Mouse (Mus musculus) midbrain, embryonic 10.5 days (tissue): ENCODE results near the gene Eef1a2. TPM values are rescaled to one million over a fixed set of nuclear protein-coding genes. Genes with fewer than 3 reads are reported as not detected.

Experiments used
- DNase-seq: peaks from one replicate; pipeline ENCODE4 v3.0.0-alpha.2; 2017; ENCODE audit warnings: low spot score
- H3K27ac ChIP-seq: fragments of 300-500 bp; sonication (generic); replicated peaks from 2 replicates; pipeline ENCODE4 v1.5.1; 2016; ENCODE audit warnings: mild to moderate bottlenecking
- H3K27me3 ChIP-seq: fragments of 300-500 bp; sonication (generic); 2 replicates; pipeline ENCODE4 v1.6.1; 2016; ENCODE audit warnings: low read depth, mild to moderate bottlenecking; ENCODE audit not compliant: poor library complexity, severe bottlenecking
- H3K36me3 ChIP-seq: fragments of 300-500 bp; sonication (generic); 2 replicates; pipeline ENCODE4 v1.6.1; 2016; ENCODE audit warnings: mild to moderate bottlenecking, moderate library complexity
- H3K4me1 ChIP-seq: fragments of 300-500 bp; sonication (generic); 2 replicates; pipeline ENCODE4 v1.6.1; 2016
- H3K4me3 ChIP-seq: fragments of 300-500 bp; sonication (generic); 2 replicates; pipeline ENCODE4 v1.5.1; 2016; ENCODE audit warnings: mild to moderate bottlenecking, moderate library complexity
- H3K9me3 ChIP-seq: fragments of 300-500 bp; sonication (generic); replicated peaks from 2 replicates; pipeline ENCODE4 v1.6.1; 2016; ENCODE audit warnings: mild to moderate bottlenecking
- WGBS: fragments of 180-500 bp; shearing (Covaris S2); methylation state at CpG from one replicate; pipeline ENCODE4 v1.1.7; 2016; 5-methylcytosine and 5-hydroxymethylcytosine counted together
- polyA plus RNA-seq: library from polyadenylated mRNA; unstranded; fragments of >200 nt; fragmentation: Nextera tagmentation; extraction: Ambion mirVana; gene quantifications from 2 replicates; pipeline ENCODE4 v1.2.1, GENCODE M21; 2016

The Eef1a2 gene
- polyA plus RNA-seq, 1 experiment from 2014 or later: not detected

GRCm38 (mm10) chr2:181155801-181156200, 1.0 kb downstream of the Eef1a2 start:
- H3K27ac ChIP-seq: no peak overlapping the region
- no peaks in the 10 kb centered on the region for H3K36me3 ChIP-seq
- peak overlapping the region; percentile 55; the same call in 1 of the 2 replicates for H3K4me3 ChIP-seq
- peaks cover 30% of the 10 kb centered on the region for H3K4me1 ChIP-seq
- WGBS: 60% methylated on average over 4 of the region's 4 CpGs
- no peak for DNase-seq
- H3K27me3 ChIP-seq: peaks cover 65% of the 10 kb centered on the region
- no peaks in the 10 kb centered on the region for H3K9me3 ChIP-seq

DNA sequence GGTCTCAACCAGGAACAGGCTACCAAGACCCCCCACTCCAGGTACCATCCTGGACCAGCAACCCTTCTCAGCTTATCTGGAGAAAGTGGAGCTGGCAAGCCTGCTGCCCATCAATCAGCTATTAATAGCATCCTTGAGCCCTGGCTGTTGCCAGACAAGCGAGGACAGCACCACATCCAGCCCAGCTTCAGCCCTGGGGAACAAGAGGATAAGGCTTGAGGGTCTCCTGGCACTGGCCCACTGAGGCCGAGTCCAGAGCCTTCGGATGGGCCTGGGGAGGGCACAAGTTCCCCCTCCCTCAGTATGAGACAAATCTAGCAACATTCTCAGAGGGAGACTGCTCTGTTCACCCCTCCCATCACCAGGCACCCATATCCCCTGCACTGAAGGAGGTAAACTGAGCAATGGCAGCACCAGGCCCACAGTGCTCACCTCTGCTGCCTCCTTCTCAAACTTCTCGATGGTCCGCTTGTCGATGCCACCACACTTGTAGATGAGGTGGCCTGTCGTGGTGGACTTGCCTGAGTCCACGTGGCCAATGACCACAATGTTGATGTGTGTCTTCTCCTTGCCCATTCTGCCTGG, 1.9 kb downstream of the Eef1a2 start:
- Histone ChIP-seq H3K4me3 (no peak overlapping the region), H3K36me3 (no peaks in the 10 kb centered on the region), H3K4me1 (peaks cover 25% of the 10 kb centered on the region), H3K9me3 (no peaks in the 10 kb centered on the region), H3K27ac (no peak overlapping the region), H3K27me3 (peaks cover 74% of the 10 kb centered on the region)
- 79% methylated on average over 8 of the region's 8 CpGs for WGBS
- DNase-seq: no peak

GRCm38 (mm10) chr2:181154361-181154760, 2.5 kb downstream of the Eef1a2 start:
- Histone ChIP-seq H3K4me3 (no peak overlapping the region), H3K27me3 (peaks cover 79% of the 10 kb centered on the region), H3K4me1 (peaks cover 20% of the 10 kb centered on the region), H3K27ac (no peak overlapping the region), H3K9me3 (no peaks in the 10 kb centered on the region), H3K36me3 (no peaks in the 10 kb centered on the region)
- no peak for DNase-seq
- WGBS: 86% methylated on average over 3 of the region's 3 CpGs

- no peaks in the 10 kb centered on the region for H3K9me3 ChIP-seq
- H3K36me3 ChIP-seq: no peaks in the 10 kb centered on the region
- peak; percentile 21 for DNase-seq
- H3K27me3 ChIP-seq: peaks cover 81% of the 10 kb centered on the region
- no peak overlapping the region for H3K4me3 ChIP-seq
- WGBS: 0% methylated on average over 1 of the region's 1 CpGs
- H3K4me1 ChIP-seq: peaks cover 15% of the 10 kb centered on the region
- H3K27ac ChIP-seq: no peak overlapping the region
Measured at GRCm38 (mm10) chr2:181153837-181154236, 3.0 kb downstream of the Eef1a2 start.

DNA sequence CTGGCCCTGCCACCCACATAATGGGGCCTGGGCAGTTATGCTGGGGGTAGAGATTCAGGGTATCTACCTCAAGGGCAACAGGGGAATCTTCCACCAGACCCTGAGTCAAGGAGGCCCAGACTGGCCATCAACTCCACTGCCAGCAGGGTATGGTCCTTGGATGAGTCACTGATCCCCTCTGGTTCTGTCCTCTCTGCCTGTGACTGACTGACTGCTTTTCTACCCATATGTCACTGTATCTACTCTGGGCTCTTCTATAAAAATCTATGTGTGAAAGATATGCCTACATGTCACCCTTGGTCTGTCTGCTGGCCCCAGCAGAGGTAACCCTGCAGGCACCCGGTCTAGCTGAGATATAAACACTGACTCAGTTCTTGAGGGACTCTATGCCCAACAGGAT, 3.7 kb downstream of the Eef1a2 start:
- no peaks in the 10 kb centered on the region for H3K36me3 ChIP-seq
- H3K27ac ChIP-seq: no peak overlapping the region
- WGBS: 91% methylated on average over 1 of the region's 1 CpGs
- peaks cover 81% of the 10 kb centered on the region for H3K27me3 ChIP-seq
- H3K9me3 ChIP-seq: no peaks in the 10 kb centered on the region
- H3K4me1 ChIP-seq: peaks cover 21% of the 10 kb centered on the region
- no peak overlapping the region for H3K4me3 ChIP-seq
- DNase-seq: no peak

GRCm38 (mm10) chr2:181152701-181153100, 4.1 kb downstream of the Eef1a2 start:
- no peaks in the 10 kb centered on the region for H3K36me3 ChIP-seq
- H3K9me3 ChIP-seq: no peaks in the 10 kb centered on the region
- no peak for DNase-seq
- H3K4me3 ChIP-seq: no peak overlapping the region
- H3K4me1 ChIP-seq: peaks cover 25% of the 10 kb centered on the region
- no peak overlapping the region for H3K27ac ChIP-seq
- 91% methylated on average over 17 of the region's 17 CpGs for WGBS
- H3K27me3 ChIP-seq: peaks cover 81% of the 10 kb centered on the region

DNA sequence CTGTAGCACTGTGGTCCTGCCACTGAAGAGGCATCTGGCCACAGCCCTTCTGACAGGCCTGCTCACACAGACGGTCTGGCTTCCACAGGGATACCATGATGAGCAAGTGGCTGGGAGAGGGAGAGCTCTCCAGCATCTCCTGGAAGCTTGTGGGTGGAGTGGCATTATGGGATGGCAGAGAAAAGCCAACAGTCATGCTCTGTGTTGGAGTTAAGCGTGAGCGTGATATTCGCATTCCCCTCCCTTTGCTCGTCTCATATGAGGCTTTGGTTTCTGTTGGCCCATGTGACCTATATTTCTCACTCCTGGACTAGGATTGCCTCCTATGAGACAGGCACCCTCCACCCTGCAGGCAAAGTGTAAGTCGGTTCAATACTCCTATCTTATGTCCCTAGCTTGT, 6.5 kb downstream of the Eef1a2 start:
- H3K9me3 ChIP-seq: no peaks in the 10 kb centered on the region
- no peak for DNase-seq
- WGBS: 75% methylated on average over 6 of the region's 6 CpGs
- no peak overlapping the region for H3K4me3 ChIP-seq
- H3K36me3 ChIP-seq: no peaks in the 10 kb centered on the region
- H3K27ac ChIP-seq: no peak overlapping the region
- H3K27me3 ChIP-seq: peaks cover 76% of the 10 kb centered on the region
- peaks cover 16% of the 10 kb centered on the region for H3K4me1 ChIP-seq

GRCm38 (mm10) chr2:181148318-181148955, 8.4 kb downstream of the Eef1a2 start:
- peaks cover 79% of the 10 kb centered on the region for H3K27me3 ChIP-seq

DNA sequence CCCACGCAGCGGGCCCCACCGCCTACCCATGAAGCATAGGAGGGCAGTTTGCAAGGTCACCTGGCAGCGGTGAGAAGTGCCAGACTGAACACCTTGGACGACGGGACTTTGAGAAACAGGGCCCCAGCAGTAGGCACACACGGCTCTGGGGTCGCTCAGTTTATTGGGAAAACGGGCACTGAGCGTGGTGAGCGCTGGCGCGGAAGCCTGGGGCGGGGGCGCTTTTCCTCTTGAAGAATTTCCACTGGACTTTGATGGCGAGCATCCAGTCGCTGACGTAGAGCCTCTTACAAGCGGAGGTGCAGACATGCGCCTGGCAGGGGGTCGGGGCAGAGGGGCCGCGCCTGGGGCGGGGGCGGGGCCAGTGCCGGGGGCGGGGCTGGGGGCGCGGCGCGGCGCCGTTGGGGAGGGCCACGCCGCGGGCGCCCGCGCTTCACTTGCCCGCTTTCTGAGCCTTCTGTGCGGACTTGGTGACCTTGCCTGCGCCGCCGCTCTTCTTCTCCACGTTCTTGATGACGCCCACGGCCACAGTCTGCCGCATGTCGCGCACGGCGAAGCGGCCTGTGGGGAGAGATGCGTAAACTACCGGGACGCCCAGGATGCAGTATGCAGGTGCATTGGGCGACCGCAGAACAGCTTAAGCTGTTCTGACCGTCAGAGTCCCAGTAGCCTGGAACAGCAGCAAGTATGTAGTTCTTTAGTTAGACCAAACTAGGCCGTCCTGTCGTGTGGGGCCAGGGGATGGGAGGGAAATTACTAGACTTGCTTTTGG, 9.1 kb downstream of the Eef1a2 start:
- Histone ChIP-seq H3K27ac (peak overlapping the region; percentile 49; the same call in 1 of the 2 replicates), H3K36me3 (no peaks in the 10 kb centered on the region), H3K9me3 (no peaks in the 10 kb centered on the region), H3K4me3 (peak overlapping the region; percentile 68), H3K27me3 (peaks cover 74% of the 10 kb centered on the region), H3K4me1 (peaks cover 16% of the 10 kb centered on the region)
- peak; percentile 53 for DNase-seq
- under 1% methylated on average over 61 of the region's 61 CpGs for WGBS

More at GRCm38 (mm10) chr2:181148318-181148955, 8.4 kb downstream of the Eef1a2 start:
- no peak for DNase-seq
- Histone ChIP-seq H3K27ac (peak overlapping the region; percentile 49; the same call in 1 of the 2 replicates), H3K9me3 (no peaks in the 10 kb centered on the region), H3K4me1 (peaks cover 16% of the 10 kb centered on the region), H3K4me3 (peak overlapping the region; percentile 68), H3K36me3 (no peaks in the 10 kb centered on the region)
- WGBS: 17% methylated on average over 31 of the region's 31 CpGs

- Histone ChIP-seq H3K4me1 (peaks cover 16% of the 10 kb centered on the region), H3K27me3 (peaks cover 69% of the 10 kb centered on the region), H3K27ac (no peak overlapping the region), H3K4me3 (peak overlapping the region; percentile 68), H3K36me3 (no peaks in the 10 kb centered on the region), H3K9me3 (no peaks in the 10 kb centered on the region)
- no peak for DNase-seq
- 57% methylated on average over 4 of the region's 4 CpGs for WGBS
Measured at GRCm38 (mm10) chr2:181146976-181147545, 9.8 kb downstream of the Eef1a2 start.

GRCm38 (mm10) chr2:181144675-181145074, 12.1 kb downstream of the Eef1a2 start:
- Histone ChIP-seq H3K27ac (no peak overlapping the region), H3K27me3 (peaks cover 58% of the 10 kb centered on the region)

GRCm38 (mm10) chr2:181143509-181144276, 13.1 kb downstream of the Eef1a2 start:
- DNase-seq: no peak
- H3K9me3 ChIP-seq: no peaks in the 10 kb centered on the region
- peaks cover 16% of the 10 kb centered on the region for H3K4me1 ChIP-seq
- peaks cover 58% of the 10 kb centered on the region for H3K27me3 ChIP-seq
- 63% methylated on average over 2 of the region's 2 CpGs for WGBS
- H3K27ac ChIP-seq: no peak overlapping the region
- H3K36me3 ChIP-seq: no peaks in the 10 kb centered on the region
- no peak overlapping the region for H3K4me3 ChIP-seq

More at GRCm38 (mm10) chr2:181144675-181145074, 12.1 kb downstream of the Eef1a2 start:
- peaks cover 16% of the 10 kb centered on the region for H3K4me1 ChIP-seq
- no peak overlapping the region for H3K4me3 ChIP-seq
- no peaks in the 10 kb centered on the region for H3K9me3 ChIP-seq
- no peak for DNase-seq
- WGBS: 87% methylated on average over 2 of the region's 2 CpGs
- H3K36me3 ChIP-seq: no peaks in the 10 kb centered on the region
